ENCODE assay signal across 30 mouse cellular contexts in genomic region chr10:27838666-27839065, GRCm38 (mm10).
"Had no signal": no experiment of that assay in that cellular context is flagged by ENCODE, and none has a peak within 500 bp of the region (broad histone marks: within the 10 kb centered on the region; RNA-seq: fewer than 3 reads in every experiment).

No protein-coding gene starts in this region.

- H3K27me3 ChIP-seq: limb, embryonic 12.5 days; limb, embryonic 13.5 days; limb, embryonic 15.5 days; liver, embryonic 12.5 days; liver, embryonic 13.5 days; liver, embryonic 15.5 days; lung, embryonic 15.5 days; megakaryocyte, embryonic 14.5 days; midbrain, embryonic 12.5 days; midbrain, embryonic 13.5 days; midbrain, embryonic 15.5 days; neural tube, embryonic 12.5 days had no signal

- H3K9ac ChIP-seq: limb, embryonic 12.5 days; limb, embryonic 13.5 days; limb, embryonic 15.5 days; liver, embryonic 12.5 days; liver, embryonic 13.5 days; liver, embryonic 14.5 days; liver, embryonic 15.5 days; liver, postnatal 0 days; lung, embryonic 14.5 days; lung, embryonic 15.5 days; midbrain, embryonic 12.5 days; midbrain, embryonic 13.5 days; midbrain, embryonic 15.5 days; neural tube, embryonic 12.5 days had no signal

- H3K4me2 ChIP-seq: limb, embryonic 12.5 days; limb, embryonic 13.5 days; limb, embryonic 15.5 days; liver, embryonic 11.5 days; liver, embryonic 12.5 days; liver, embryonic 13.5 days; liver, embryonic 15.5 days; lung, embryonic 14.5 days; lung, embryonic 15.5 days; midbrain, embryonic 12.5 days; midbrain, embryonic 13.5 days; midbrain, embryonic 15.5 days; neural tube, embryonic 12.5 days had no signal

- H3K27ac ChIP-seq: limb, embryonic 10.5 days; limb, embryonic 12.5 days; limb, embryonic 13.5 days; limb, embryonic 15.5 days; liver, embryonic 12.5 days; liver, embryonic 13.5 days; liver, embryonic 14.5 days; liver, embryonic 15.5 days; lung, embryonic 15.5 days; macrophage; midbrain, embryonic 10.5 days; midbrain, embryonic 12.5 days; midbrain, embryonic 13.5 days; midbrain, embryonic 15.5 days; neural tube, embryonic 12.5 days had no signal

- H3K4me3 ChIP-seq: limb, embryonic 10.5 days; limb, embryonic 12.5 days; limb, embryonic 13.5 days; limb, embryonic 15.5 days; liver, embryonic 12.5 days; liver, embryonic 13.5 days; liver, embryonic 15.5 days; lung, embryonic 15.5 days; megakaryocyte, embryonic 14.5 days; midbrain, embryonic 10.5 days; midbrain, embryonic 12.5 days; midbrain, embryonic 13.5 days; midbrain, embryonic 15.5 days; myocyte; neural tube, embryonic 12.5 days had no signal

- ATAC-seq: liver, embryonic 12.5 days; liver, postnatal 0 days; lung, postnatal 0 days; midbrain, embryonic 13.5 days; midbrain, embryonic 15.5 days; midbrain, embryonic 16.5 days had no signal

- H3K9me3 ChIP-seq: limb, embryonic 10.5 days; limb, embryonic 12.5 days; limb, embryonic 13.5 days; limb, embryonic 15.5 days; liver, embryonic 12.5 days; liver, embryonic 13.5 days; liver, embryonic 15.5 days; lung, embryonic 15.5 days; megakaryocyte, embryonic 14.5 days; midbrain, embryonic 10.5 days; midbrain, embryonic 12.5 days; midbrain, embryonic 13.5 days; midbrain, embryonic 15.5 days; neural tube, embryonic 12.5 days had no signal

- H3K36me3 ChIP-seq: limb, embryonic 10.5 days; limb, embryonic 12.5 days; limb, embryonic 13.5 days; limb, embryonic 15.5 days; liver, embryonic 12.5 days; liver, embryonic 13.5 days; liver, embryonic 15.5 days; lung, embryonic 15.5 days; midbrain, embryonic 10.5 days; midbrain, embryonic 12.5 days; midbrain, embryonic 13.5 days; midbrain, embryonic 15.5 days; neural tube, embryonic 12.5 days had no signal

- DNase-seq: left cerebral cortex, postnatal 4 days; liver; liver, embryonic 13.5 days; liver, postnatal 0 days; lung, adult 18-20 months; lung, adult 2 months; lung, embryonic 14.5 days; lung, postnatal 10 days; lung, postnatal 14 days; lung, postnatal 36 days; lung, postnatal 4 days had no signal

- H3K4me1 ChIP-seq: limb, embryonic 10.5 days; limb, embryonic 12.5 days; limb, embryonic 13.5 days; limb, embryonic 15.5 days; liver, embryonic 12.5 days; liver, embryonic 13.5 days; liver, embryonic 15.5 days; lung, embryonic 15.5 days; megakaryocyte, embryonic 14.5 days; midbrain, embryonic 10.5 days; midbrain, embryonic 12.5 days; midbrain, embryonic 13.5 days; midbrain, embryonic 15.5 days; neural tube, embryonic 12.5 days had no signal
